Mouse (Mus musculus): ENCODE data around the gene Armc10.
"Not testable (repeated sequence)": the region's sequence is repeated elsewhere in the genome, so short reads cannot be mapped to it uniquely, and the experiment has no call there.

Gene Armc10

GRCm38 (mm10) chr5:21703708-21704107 is 58.1 kb downstream of the Armc10 start:
- DNase-seq = no peak

- no peak for DNase-seq
Measured at GRCm38 (mm10) chr5:21706546-21706945, 60.9 kb downstream of the Armc10 start.

- not testable (repeated sequence) for DNase-seq
Measured at GRCm38 (mm10) chr5:21708011-21708410, 62.4 kb downstream of the Armc10 start.

Data from spleen, adult 18-20 months (tissue).